Mouse (Mus musculus): ENCODE data around the gene Dmtf1. TPM values are rescaled to one million over a fixed set of nuclear protein-coding genes. Genes with fewer than 3 reads are reported as not detected.

Gene Dmtf1
- polyA plus RNA-seq, 1 experiment from 2014 or later: 36.7 TPM

DNA sequence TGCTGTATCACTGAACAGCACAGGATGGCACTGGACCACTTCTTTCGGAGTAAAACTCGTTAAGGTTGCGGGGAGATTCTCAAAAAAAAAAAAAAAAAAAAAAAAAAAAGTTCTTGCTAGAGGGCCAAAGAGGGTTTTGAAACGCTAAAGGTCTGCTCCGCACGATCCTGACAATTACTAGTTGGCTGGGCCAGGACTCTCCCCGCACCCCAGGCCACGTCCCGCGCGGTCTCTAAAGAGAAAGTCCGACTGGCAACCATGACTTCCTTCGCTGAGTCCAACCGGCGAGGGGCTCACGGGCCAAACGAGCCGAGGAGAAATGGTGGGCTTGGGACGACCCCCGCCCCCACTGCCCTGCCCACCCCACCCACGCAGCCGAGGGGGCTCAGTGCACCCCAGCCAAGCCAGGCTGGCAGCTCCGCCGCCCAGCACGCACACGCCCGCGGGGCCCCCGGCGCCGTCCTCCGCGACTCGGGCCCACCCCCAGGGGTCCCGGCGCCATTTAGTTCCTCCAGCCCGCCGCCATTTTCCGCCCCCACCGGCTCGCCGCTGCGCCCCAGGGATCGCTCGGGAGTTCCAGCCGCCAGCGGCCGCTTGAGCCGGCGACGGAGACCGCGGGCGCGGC lies 633 bp downstream of the Dmtf1 start:
- peak overlapping the region; percentile 98 for H3K9ac ChIP-seq (ENCODE audit: low read depth, low read length)
- peak overlapping the region; percentile 100 for H3K27ac ChIP-seq (ENCODE audit: low read depth, low read length)
- H3K9me3 ChIP-seq (replicated peaks; ENCODE audit: control insufficient read depth, low read length): no peaks in the 10 kb centered on the region
- no peaks in the 10 kb centered on the region for H3K27me3 ChIP-seq (ENCODE audit: control insufficient read depth, insufficient read depth, low read length)
- H3K4me3 ChIP-seq (ENCODE audit: low read depth, low read length): peak overlapping the region; percentile 97
- peak; percentile 68 for ATAC-seq (replicated peaks; ENCODE audit: insufficient number of reproducible peaks, low FRiP score, low TSS enrichment)
- H3K4me1 ChIP-seq (ENCODE audit: control insufficient read depth, insufficient read depth, low read length): peaks cover 13% of the 10 kb centered on the region
- no peaks in the 10 kb centered on the region for H3K36me3 ChIP-seq (ENCODE audit: control insufficient read depth, insufficient read depth, low read length)
- H3K4me2 ChIP-seq: peak overlapping the region; percentile 72
- WGBS (ENCODE audit: insufficient replicate concordance): 1% methylated on average over 50 of the region's 55 CpGs

DNA sequence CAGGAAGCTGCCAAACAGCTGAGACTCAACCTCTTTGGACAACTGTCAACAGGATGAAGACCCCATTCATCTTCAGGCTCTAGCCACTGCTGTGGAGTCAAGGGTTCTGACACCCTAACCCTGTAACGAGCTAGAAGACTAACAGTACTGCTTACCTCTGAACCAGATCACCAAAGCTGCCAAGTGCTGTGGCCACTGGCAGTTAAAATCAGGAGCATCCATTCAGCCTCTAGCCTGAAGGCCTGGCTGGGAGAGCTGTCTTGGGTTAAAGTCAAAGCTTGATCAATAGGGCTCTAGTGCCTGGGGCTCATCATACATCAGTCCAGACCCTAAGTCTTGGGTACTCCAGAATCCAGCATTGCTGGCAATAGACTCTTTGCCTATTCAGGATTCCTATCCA lies 4.2 kb downstream of the Dmtf1 start:
- no peak overlapping the region for H3K27ac ChIP-seq (ENCODE audit: low read depth, low read length)
- H3K9ac ChIP-seq (ENCODE audit: low read depth, low read length): no peak overlapping the region
- H3K4me1 ChIP-seq (ENCODE audit: control insufficient read depth, insufficient read depth, low read length): peaks cover 10% of the 10 kb centered on the region
- ATAC-seq (replicated peaks; ENCODE audit: insufficient number of reproducible peaks, low FRiP score, low TSS enrichment): no peak
- H3K4me3 ChIP-seq (ENCODE audit: low read depth, low read length): no peak overlapping the region
- H3K9me3 ChIP-seq (replicated peaks; ENCODE audit: control insufficient read depth, low read length): no peaks in the 10 kb centered on the region
- H3K4me2 ChIP-seq: no peak overlapping the region
- H3K36me3 ChIP-seq (ENCODE audit: control insufficient read depth, insufficient read depth, low read length): no peaks in the 10 kb centered on the region; the same call in 1 of the 2 replicates
- WGBS (ENCODE audit: insufficient replicate concordance): 59% methylated on average over 1 of the region's 1 CpGs
- no peaks in the 10 kb centered on the region for H3K27me3 ChIP-seq (ENCODE audit: control insufficient read depth, insufficient read depth, low read length)

DNA sequence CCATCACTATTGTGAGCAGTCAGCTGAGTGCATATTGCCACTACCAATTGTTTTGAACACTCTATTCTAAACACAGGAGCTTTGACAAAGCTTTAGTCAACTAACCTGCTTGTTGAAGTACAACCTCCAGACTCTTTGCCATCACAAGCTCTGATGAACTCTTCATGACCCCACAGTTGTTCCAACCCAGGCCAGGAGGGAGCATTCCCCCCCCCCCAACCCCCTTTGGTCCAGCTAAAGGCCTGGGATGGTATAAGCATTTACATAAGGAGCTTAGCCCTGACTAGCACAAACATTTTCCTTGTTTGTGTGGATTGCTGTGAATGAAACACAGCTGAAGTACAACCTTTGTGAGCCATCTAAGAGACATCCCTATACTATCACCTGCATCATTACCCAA lies 4.8 kb downstream of the Dmtf1 start:
- H3K27me3 ChIP-seq (ENCODE audit: control insufficient read depth, insufficient read depth, low read length): no peaks in the 10 kb centered on the region
- H3K36me3 ChIP-seq (ENCODE audit: control insufficient read depth, insufficient read depth, low read length): no peaks in the 10 kb centered on the region; the same call in 1 of the 2 replicates
- ATAC-seq (replicated peaks; ENCODE audit: insufficient number of reproducible peaks, low FRiP score, low TSS enrichment): no peak
- H3K4me1 ChIP-seq (ENCODE audit: control insufficient read depth, insufficient read depth, low read length): peaks cover 7% of the 10 kb centered on the region
- no peak overlapping the region for H3K27ac ChIP-seq (ENCODE audit: low read depth, low read length)
- no peak overlapping the region for H3K9ac ChIP-seq (ENCODE audit: low read depth, low read length)
- H3K4me2 ChIP-seq: no peak overlapping the region
- no peak overlapping the region for H3K4me3 ChIP-seq (ENCODE audit: low read depth, low read length)
- no peaks in the 10 kb centered on the region for H3K9me3 ChIP-seq (replicated peaks; ENCODE audit: control insufficient read depth, low read length)

DNA sequence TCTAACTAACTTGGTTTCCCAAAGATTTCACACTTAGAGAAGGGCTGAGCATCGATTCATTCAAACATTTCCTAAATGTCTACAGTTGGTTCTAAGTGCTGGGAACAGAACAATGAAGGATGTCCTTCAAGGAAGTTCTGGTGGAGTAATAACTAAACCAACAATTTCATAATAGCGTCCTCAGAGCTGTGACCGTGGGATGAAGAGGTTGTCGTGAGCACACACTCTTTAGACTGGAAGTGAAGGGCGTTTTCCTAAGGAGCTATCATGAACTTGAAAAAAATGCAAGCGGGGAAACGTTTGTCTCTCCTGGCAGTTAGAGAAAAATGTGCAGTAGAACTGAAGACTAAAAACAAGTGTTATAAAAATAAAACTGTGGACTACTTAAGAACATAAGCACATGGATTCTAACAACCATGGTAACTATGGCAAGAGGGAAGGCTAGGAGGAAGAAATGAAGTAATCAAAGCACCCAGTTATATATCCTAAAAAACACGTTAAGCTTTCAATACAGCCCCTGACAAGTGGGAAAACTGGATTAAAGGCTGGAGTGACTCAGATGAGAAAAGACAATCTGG lies 12.2 kb downstream of the Dmtf1 start:
- H3K4me3 ChIP-seq (ENCODE audit: low read depth, low read length): no peak overlapping the region
- H3K9ac ChIP-seq (ENCODE audit: low read depth, low read length): no peak overlapping the region
- H3K4me2 ChIP-seq: no peak overlapping the region
- H3K4me1 ChIP-seq (ENCODE audit: control insufficient read depth, insufficient read depth, low read length): no peaks in the 10 kb centered on the region
- WGBS (ENCODE audit: insufficient replicate concordance): 88% methylated on average over 8 of the region's 8 CpGs
- H3K27ac ChIP-seq (ENCODE audit: low read depth, low read length): no peak overlapping the region
- no peak for ATAC-seq (replicated peaks; ENCODE audit: insufficient number of reproducible peaks, low FRiP score, low TSS enrichment)
- no peaks in the 10 kb centered on the region for H3K27me3 ChIP-seq (ENCODE audit: control insufficient read depth, insufficient read depth, low read length)
- H3K36me3 ChIP-seq (ENCODE audit: control insufficient read depth, insufficient read depth, low read length): peaks cover 3% of the 10 kb centered on the region
- H3K9me3 ChIP-seq (replicated peaks; ENCODE audit: control insufficient read depth, low read length): no peaks in the 10 kb centered on the region

DNA sequence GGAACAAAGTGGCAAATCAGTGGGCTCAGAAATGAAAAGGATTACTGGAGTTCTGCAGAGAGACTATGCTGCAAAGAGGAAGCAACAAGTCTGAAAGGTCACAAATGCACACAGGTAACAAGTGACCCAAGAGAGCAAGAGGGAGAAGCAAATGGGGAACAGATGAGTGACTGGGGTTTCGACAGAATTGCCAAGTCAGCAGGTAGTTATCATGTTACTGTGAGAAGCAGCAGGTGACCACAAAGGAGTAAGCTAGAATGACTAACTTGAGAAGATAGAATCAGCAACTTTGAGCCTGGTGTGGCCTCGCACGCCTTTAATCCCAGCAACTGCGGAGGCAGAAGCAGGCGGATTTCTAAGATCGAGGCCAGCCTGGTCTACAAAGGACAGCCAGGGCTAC lies 19.2 kb downstream of the Dmtf1 start:
- H3K4me3 ChIP-seq (ENCODE audit: low read depth, low read length): no peak overlapping the region
- H3K4me2 ChIP-seq: no peak overlapping the region
- H3K36me3 ChIP-seq (ENCODE audit: control insufficient read depth, insufficient read depth, low read length): peaks cover 11% of the 10 kb centered on the region; the same call in 1 of the 2 replicates
- H3K9me3 ChIP-seq (replicated peaks; ENCODE audit: control insufficient read depth, low read length): no peaks in the 10 kb centered on the region
- no peak for ATAC-seq (replicated peaks; ENCODE audit: insufficient number of reproducible peaks, low FRiP score, low TSS enrichment)
- H3K9ac ChIP-seq (ENCODE audit: low read depth, low read length): no peak overlapping the region
- WGBS (ENCODE audit: insufficient replicate concordance): 87% methylated on average over 6 of the region's 6 CpGs
- no peaks in the 10 kb centered on the region for H3K4me1 ChIP-seq (ENCODE audit: control insufficient read depth, insufficient read depth, low read length)
- H3K27me3 ChIP-seq (ENCODE audit: control insufficient read depth, insufficient read depth, low read length): no peaks in the 10 kb centered on the region
- H3K27ac ChIP-seq (ENCODE audit: low read depth, low read length): no peak overlapping the region

DNA sequence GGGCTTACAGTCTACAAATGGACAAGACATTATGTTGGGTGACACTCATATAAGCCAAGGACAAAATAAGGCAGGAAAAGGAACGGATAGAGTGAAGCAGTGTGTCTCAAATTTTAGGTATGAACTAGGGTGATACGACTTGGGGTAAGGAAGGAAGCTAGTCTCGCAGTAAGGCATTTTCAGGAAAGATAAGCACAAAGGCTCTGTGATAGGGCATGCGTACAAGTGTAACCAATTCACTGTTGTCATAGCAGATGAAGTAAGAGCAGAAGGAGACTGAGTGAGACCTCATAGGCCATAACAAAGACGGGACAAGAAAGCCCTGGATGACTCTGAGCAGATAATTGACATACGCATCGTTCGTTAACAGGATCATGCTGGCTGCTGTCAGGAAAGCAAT lies 20.9 kb downstream of the Dmtf1 start:
- 71% methylated on average over 8 of the region's 8 CpGs for WGBS (ENCODE audit: insufficient replicate concordance)
- Histone ChIP-seq H3K36me3 (ENCODE audit: control insufficient read depth, insufficient read depth, low read length) (peaks cover 18% of the 10 kb centered on the region; the same call in 1 of the 2 replicates), H3K27ac (ENCODE audit: low read depth, low read length) (no peak overlapping the region), H3K9ac (ENCODE audit: low read depth, low read length) (no peak overlapping the region), H3K4me3 (ENCODE audit: low read depth, low read length) (no peak overlapping the region), H3K27me3 (ENCODE audit: control insufficient read depth, insufficient read depth, low read length) (no peaks in the 10 kb centered on the region), H3K4me1 (ENCODE audit: control insufficient read depth, insufficient read depth, low read length) (no peaks in the 10 kb centered on the region), H3K9me3 (replicated peaks; ENCODE audit: control insufficient read depth, low read length) (no peaks in the 10 kb centered on the region), H3K4me2 (no peak overlapping the region)
- no peak for ATAC-seq (replicated peaks; ENCODE audit: insufficient number of reproducible peaks, low FRiP score, low TSS enrichment)

DNA sequence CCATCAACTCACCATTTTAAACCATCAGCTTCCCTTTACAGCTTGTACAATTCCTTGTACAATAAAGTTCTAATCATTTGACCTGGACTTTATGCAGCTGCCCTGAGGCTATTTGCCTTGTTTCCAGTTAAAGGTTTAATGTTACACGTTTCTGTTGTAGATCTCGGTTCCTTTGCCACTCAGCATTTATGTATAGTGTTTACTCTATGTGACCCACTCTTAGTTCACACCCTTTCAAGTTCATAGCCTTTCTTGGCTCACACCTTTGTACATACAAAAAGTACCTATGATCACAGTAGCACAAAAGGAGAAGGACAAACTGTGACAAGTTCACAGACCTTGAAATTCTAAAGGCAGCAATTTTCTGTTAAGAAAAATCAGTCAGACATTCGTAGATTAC lies 26.0 kb downstream of the Dmtf1 start:
- H3K4me1 ChIP-seq (ENCODE audit: control insufficient read depth, insufficient read depth, low read length): no peaks in the 10 kb centered on the region
- peaks cover 13% of the 10 kb centered on the region; the same call in 1 of the 2 replicates for H3K36me3 ChIP-seq (ENCODE audit: control insufficient read depth, insufficient read depth, low read length)
- H3K4me2 ChIP-seq: no peak overlapping the region
- 86% methylated on average over 3 of the region's 3 CpGs for WGBS (ENCODE audit: insufficient replicate concordance)
- no peak overlapping the region for H3K9ac ChIP-seq (ENCODE audit: low read depth, low read length)
- no peaks in the 10 kb centered on the region for H3K27me3 ChIP-seq (ENCODE audit: control insufficient read depth, insufficient read depth, low read length)
- no peaks in the 10 kb centered on the region for H3K9me3 ChIP-seq (replicated peaks; ENCODE audit: control insufficient read depth, low read length)
- H3K27ac ChIP-seq (ENCODE audit: low read depth, low read length): no peak overlapping the region
- ATAC-seq (replicated peaks; ENCODE audit: insufficient number of reproducible peaks, low FRiP score, low TSS enrichment): no peak
- no peak overlapping the region for H3K4me3 ChIP-seq (ENCODE audit: low read depth, low read length)

DNA sequence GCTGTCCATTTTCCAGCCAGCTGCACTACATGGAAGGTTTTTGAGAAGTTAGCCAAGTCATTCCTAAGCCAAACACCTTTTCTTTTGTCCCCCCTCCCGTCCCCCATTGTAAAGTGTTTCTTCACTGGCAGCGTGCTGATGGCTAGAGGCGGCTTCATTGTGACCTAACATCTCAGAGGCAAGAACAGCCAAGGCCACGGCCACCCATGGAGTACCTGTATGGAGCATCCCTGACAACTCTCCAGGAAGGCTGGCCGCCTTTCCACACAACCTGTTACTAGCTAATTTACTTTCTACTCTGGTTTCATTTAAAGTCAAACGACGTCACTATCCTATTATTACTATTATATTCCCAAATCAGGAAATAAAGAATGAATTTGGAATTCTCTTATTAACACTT lies 29.8 kb downstream of the Dmtf1 start:
- no peak overlapping the region for H3K4me2 ChIP-seq
- no peaks in the 10 kb centered on the region for H3K4me1 ChIP-seq (ENCODE audit: control insufficient read depth, insufficient read depth, low read length)
- no peak for ATAC-seq (replicated peaks; ENCODE audit: insufficient number of reproducible peaks, low FRiP score, low TSS enrichment)
- H3K36me3 ChIP-seq (ENCODE audit: control insufficient read depth, insufficient read depth, low read length): peaks cover 14% of the 10 kb centered on the region
- no peak overlapping the region for H3K9ac ChIP-seq (ENCODE audit: low read depth, low read length)
- 87% methylated on average over 7 of the region's 7 CpGs for WGBS (ENCODE audit: insufficient replicate concordance)
- no peak overlapping the region for H3K4me3 ChIP-seq (ENCODE audit: low read depth, low read length)
- no peaks in the 10 kb centered on the region for H3K9me3 ChIP-seq (replicated peaks; ENCODE audit: control insufficient read depth, low read length)
- no peaks in the 10 kb centered on the region for H3K27me3 ChIP-seq (ENCODE audit: control insufficient read depth, insufficient read depth, low read length)
- H3K27ac ChIP-seq (ENCODE audit: low read depth, low read length): no peak overlapping the region

DNA sequence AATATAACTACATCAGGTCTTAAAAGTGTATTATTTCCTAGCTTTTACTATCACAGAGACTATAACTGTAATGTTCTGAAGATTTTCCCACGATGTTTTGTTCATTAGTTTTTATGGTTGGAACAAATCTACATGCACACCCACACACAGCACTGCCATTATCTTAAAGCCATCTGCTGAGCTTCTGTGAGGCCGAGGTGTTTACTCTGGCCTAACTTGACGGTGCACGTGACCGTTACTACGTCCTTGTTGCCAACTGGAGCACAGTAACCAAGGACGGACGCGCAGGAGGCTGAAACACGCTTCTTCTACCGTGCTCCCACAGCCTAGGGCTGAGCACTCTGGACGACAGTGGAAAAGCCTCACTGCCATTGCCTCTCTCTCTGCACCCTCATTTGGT lies 33.0 kb downstream of the Dmtf1 start:
- H3K36me3 ChIP-seq (ENCODE audit: control insufficient read depth, insufficient read depth, low read length): peaks cover 26% of the 10 kb centered on the region
- no peak overlapping the region for H3K9ac ChIP-seq (ENCODE audit: low read depth, low read length)
- no peak overlapping the region for H3K27ac ChIP-seq (ENCODE audit: low read depth, low read length)
- no peaks in the 10 kb centered on the region for H3K9me3 ChIP-seq (replicated peaks; ENCODE audit: control insufficient read depth, low read length)
- no peak overlapping the region for H3K4me3 ChIP-seq (ENCODE audit: low read depth, low read length)
- no peaks in the 10 kb centered on the region for H3K4me1 ChIP-seq (ENCODE audit: control insufficient read depth, insufficient read depth, low read length)
- 93% methylated on average over 12 of the region's 12 CpGs for WGBS (ENCODE audit: insufficient replicate concordance)
- H3K4me2 ChIP-seq: no peak overlapping the region
- no peak for ATAC-seq (replicated peaks; ENCODE audit: insufficient number of reproducible peaks, low FRiP score, low TSS enrichment)
- H3K27me3 ChIP-seq (ENCODE audit: control insufficient read depth, insufficient read depth, low read length): no peaks in the 10 kb centered on the region
